Mouse (Mus musculus) lung, postnatal 25 days (tissue): ENCODE results near the gene Mast3.

Experiments used
- DNase-seq: peaks from one replicate; pipeline ENCODE4 v3.0.0; 2022; ENCODE audit warnings: low spot score

Gene Mast3

DNA sequence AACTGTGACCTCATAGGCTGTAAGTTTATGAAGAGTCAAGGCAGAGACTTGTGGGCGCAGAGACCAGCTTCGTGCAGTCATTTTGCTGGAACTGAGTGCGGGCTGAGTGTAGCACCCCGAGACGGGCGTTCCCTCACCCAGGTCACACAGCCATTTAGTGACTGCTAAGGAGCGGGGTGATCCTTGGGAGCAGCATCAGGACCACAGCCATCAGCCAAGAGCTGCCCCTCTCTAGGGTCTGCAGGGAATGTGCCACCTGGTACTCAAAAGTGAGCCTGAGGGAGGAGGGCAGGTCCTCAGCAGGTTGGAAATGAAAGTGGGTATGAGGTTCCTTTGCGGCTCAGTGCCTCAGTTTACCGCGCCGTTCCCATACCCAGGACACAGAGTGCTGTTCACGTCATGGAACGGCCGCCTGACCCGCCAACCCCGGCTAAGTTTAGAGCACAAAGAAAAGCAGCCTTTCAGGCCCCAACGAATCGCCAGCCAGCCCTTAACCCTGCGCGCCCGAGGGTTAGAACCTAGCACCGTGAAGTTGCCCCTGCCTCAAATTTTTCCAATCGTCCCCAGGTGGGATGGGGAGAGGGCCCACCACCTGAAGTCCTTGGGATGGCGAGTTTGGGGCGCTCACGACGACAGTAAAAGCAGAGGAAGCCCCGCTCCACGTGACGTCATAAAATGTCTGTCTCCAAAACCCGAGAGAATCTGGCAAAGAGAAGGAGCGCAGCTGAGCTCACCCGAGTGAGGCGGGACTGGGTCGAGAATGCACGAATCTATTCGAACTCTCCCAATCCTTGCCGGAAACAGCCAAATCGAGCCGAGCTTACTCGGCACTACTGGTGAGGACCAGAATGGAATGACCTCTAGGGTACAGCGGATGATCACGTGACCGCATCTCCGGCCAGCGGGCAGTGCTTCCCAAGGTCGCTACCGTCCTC, 60.9 kb downstream of the Mast3 start:
- peak; percentile 68 for DNase-seq

GRCm38 (mm10) chr8:70742981-70743655, 61.7 kb downstream of the Mast3 start:
- DNase-seq, result no peak

GRCm38 (mm10) chr8:70742176-70742575, 62.7 kb downstream of the Mast3 start:
- no peak for DNase-seq

GRCm38 (mm10) chr8:70741661-70742060, 63.2 kb downstream of the Mast3 start:
- DNase-seq, result no peak

DNA sequence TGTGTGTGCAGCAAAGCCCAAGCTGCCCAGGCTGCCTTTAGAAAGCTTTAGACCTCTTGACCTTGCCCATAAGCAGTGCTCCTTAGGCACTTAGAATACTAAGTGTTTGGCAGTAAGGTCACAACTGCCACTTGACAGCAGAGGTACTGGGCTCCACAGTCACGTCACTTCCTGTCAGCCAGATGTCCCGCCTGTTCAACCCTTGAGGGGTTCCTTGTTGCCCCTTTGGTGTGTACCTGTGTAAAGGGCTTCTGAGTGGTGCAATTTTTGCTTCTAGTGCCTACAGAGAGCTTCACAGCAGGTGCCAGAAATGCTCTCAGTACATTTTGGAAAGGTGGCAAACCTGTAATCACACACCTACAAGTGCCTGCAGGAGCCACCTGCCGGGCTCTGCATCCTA, 66.6 kb downstream of the Mast3 start:
- peak; percentile 91 for DNase-seq

DNA sequence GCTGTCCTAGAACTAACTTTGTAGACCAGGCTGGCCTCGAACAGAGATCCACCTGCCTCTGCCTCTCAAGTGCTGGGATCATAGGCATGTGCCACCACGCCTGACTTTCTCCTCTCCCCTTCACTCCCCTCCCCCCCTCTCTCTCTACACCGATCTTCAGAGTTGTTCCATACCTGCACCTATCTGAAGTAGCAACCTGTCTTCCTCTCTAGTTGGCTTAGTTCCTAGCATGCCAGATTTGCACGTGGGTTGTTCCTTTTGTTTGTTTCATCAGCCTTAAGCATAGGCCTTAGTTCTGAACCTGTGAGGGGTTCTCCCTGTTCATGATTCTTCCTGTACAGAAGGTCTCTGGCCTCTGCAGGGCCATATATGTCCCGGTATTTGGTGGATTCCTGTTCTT, 67.1 kb downstream of the Mast3 start:
- DNase-seq, result no peak

DNA sequence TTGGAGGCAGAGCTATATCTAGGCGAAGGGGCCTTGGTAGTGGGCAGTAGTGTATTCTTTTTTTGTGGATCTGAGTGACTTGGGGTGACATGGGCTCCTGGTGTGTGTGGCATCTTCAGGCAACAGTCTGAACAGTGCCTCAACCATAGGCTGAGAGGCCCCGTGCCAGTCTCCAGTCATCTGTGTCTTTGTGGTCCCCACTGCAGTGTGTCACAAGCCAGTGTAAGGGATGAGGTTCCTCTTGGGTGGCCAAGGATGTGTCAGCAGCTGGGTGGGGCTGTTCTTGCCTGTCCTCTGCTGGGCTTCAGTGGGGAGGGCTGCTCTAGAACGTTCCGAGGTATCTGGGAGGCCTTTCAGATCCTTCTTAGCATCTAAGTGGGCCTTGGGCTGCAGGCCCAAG, 73.9 kb downstream of the Mast3 start:
- no peak for DNase-seq

DNA sequence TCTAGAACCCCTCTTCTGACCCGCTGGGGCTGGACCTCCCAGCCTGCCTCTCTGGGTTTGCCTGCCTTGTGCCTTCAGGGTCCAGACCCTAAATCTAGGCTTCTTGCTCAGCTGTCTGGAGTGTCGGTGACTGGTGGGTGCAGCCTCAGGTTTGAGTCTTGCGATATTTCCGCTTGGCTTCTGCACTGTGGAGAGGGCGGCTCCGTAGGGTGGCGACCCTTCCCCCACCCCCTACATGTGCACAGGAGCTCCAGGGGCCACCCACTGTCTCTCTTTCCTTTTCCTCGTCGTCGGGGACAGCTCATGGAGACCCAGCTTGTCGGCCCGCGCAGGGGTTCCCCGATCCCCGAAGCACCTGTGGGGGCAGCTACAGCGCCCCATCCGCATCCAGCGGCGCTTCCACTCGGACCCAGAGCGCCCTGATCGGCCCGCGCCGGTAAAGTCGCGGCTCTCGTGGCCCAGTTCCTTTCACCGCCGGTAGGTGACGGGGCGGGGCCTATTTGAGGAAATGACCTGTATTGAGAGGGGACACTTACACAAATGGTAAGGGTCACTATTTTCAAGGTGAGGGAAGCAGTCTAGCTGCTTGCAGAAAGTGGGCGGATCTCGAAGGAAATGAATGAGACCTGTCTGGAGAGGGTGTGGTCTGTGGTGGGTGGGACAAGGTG, 74.9 kb downstream of the Mast3 start:
- no peak for DNase-seq
